Mouse (Mus musculus) small intestine, adult 2 months (tissue): ENCODE results near the gene Olfr1211. TPM values are rescaled to one million over a fixed set of nuclear protein-coding genes. Genes with fewer than 3 reads are reported as not detected.

Experiments
- H3K27ac ChIP-seq: fragments of 200-500 bp; 2 replicates; pipeline ENCODE4 v1.5.1; 2012; ENCODE audit warnings: low read depth, low read length, control low read depth, inconsistent platforms; ENCODE audit not compliant: insufficient read depth
- H3K27me3 ChIP-seq: fragments of 200-500 bp; 2 replicates; pipeline ENCODE4 v1.6.1; 2012; ENCODE audit warnings: mild to moderate bottlenecking, moderate library complexity, low read length, inconsistent platforms; ENCODE audit not compliant: control insufficient read depth, insufficient read depth
- H3K36me3 ChIP-seq: fragments of 200-500 bp; 2 replicates; pipeline ENCODE4 v1.6.1; 2012; ENCODE audit warnings: mild to moderate bottlenecking, low read length, control low read depth, inconsistent platforms; ENCODE audit not compliant: control insufficient read depth, insufficient read depth
- H3K4me1 ChIP-seq: fragments of 200-500 bp; 2 replicates; pipeline ENCODE4 v1.6.1; 2012; ENCODE audit warnings: low read length, inconsistent platforms, mixed read lengths; ENCODE audit not compliant: control insufficient read depth, insufficient read depth, insufficient read length
- H3K4me3 ChIP-seq: fragments of 200-500 bp; 2 replicates; pipeline ENCODE4 v1.5.1; 2012; ENCODE audit warnings: low read depth, mild to moderate bottlenecking, control low read depth, inconsistent platforms, low read length, moderate library complexity
- CTCF ChIP-seq: fragments of 200-500 bp; IDR thresholded peaks from 2 replicates; pipeline ENCODE4 v1.5.1; 2012; ENCODE audit warnings: low read depth, mild to moderate bottlenecking, control low read depth, inconsistent platforms, low read length, moderate library complexity, mixed read lengths; ENCODE audit not compliant: insufficient replicate concordance, insufficient read length; ENCODE audit errors: extremely low read depth
- POLR2A ChIP-seq: fragments of 200-500 bp; IDR thresholded peaks from 2 replicates; pipeline ENCODE4 v1.6.1; 2012; ENCODE audit warnings: low read depth, mild to moderate bottlenecking, control low read depth, inconsistent platforms, low read length, moderate library complexity
- WGBS: fragments of 180-500 bp; shearing (Covaris S2); methylation state at CpG from one replicate; pipeline ENCODE4 v1.1.7; 2018; 5-methylcytosine and 5-hydroxymethylcytosine counted together
- polyA plus RNA-seq: library from polyadenylated mRNA; depleted of rRNA; stranded (reverse); fragments of >200 nt; gene quantifications from 2 replicates; pipeline ENCODE4 v1.2.3, GENCODE M21; 2012; rRNA removed

Gene Olfr1211
- not detected in 2 replicates for polyA plus RNA-seq

- WGBS, result 86% methylated on average over 1 of the region's 1 CpGs
- no peaks in the 10 kb centered on the region for H3K4me1 ChIP-seq
- TF ChIP-seq POLR2A (no peak), CTCF (no peak)
- no peak within 1 kb of the TSS for H3K4me3 ChIP-seq
- no peaks in the 10 kb centered on the region for H3K27me3 ChIP-seq
- no peaks in the 10 kb centered on the region for H3K36me3 ChIP-seq
- no peak within 1 kb of the TSS for H3K27ac ChIP-seq
Measured at GRCm38 (mm10) chr2:88938011-88938410, at the start of gene Olfr1211. Gene Olfr1211, minus strand, starts transcription at chr2:88938111.

- Histone ChIP-seq H3K27ac (no peak within 1 kb of the TSS), H3K4me3 (no peak within 1 kb of the TSS), H3K36me3 (no peaks in the 10 kb centered on the region), H3K27me3 (no peaks in the 10 kb centered on the region), H3K4me1 (no peaks in the 10 kb centered on the region)
- WGBS, result 83% methylated on average over 1 of the region's 1 CpGs
- TF ChIP-seq CTCF (no peak), POLR2A (no peak)
Measured at GRCm38 (mm10) chr2:88980181-88980580, 42.3 kb upstream of the Olfr1211 start, which contains the start of gene Gm13762. Gene Gm13762, minus strand, starts transcription at chr2:88980281.

GRCm38 (mm10) chr2:88953669-88954068 lies 15.8 kb upstream of the Olfr1211 start, which contains the start of gene Olfr1212:
Gene Olfr1212, plus strand, starts transcription at chr2:88953969.
- Histone ChIP-seq H3K4me3 (no peak within 1 kb of the TSS), H3K27me3 (no peaks in the 10 kb centered on the region), H3K4me1 (no peaks in the 10 kb centered on the region), H3K27ac (no peak within 1 kb of the TSS), H3K36me3 (no peaks in the 10 kb centered on the region)
- TF ChIP-seq CTCF, result no peak
- TF ChIP-seq POLR2A, result no peak

GRCm38 (mm10) chr2:88915057-88915456 lies 22.9 kb downstream of the Olfr1211 start, which contains the start of gene Olfr1209:
Gene Olfr1209, minus strand, starts transcription at chr2:88915157.
- Histone ChIP-seq H3K36me3 (no peaks in the 10 kb centered on the region), H3K27me3 (no peaks in the 10 kb centered on the region), H3K4me3 (no peak within 1 kb of the TSS), H3K4me1 (no peaks in the 10 kb centered on the region), H3K27ac (no peak within 1 kb of the TSS)
- WGBS, result 90% methylated on average over 3 of the region's 3 CpGs
- no peak for TF ChIP-seq CTCF

- Histone ChIP-seq H3K27ac (no peak within 1 kb of the TSS), H3K4me3 (no peak within 1 kb of the TSS), H3K36me3 (no peaks in the 10 kb centered on the region), H3K4me1 (no peaks in the 10 kb centered on the region), H3K27me3 (no peaks in the 10 kb centered on the region)
- no peak for TF ChIP-seq POLR2A
- TF ChIP-seq CTCF, result no peak
Measured at GRCm38 (mm10) chr2:88902211-88902610, 35.7 kb downstream of the Olfr1211 start, which contains the start of gene Olfr1208. Gene Olfr1208, minus strand, starts transcription at chr2:88902311.

Other genes starting within 250 kb of the Olfr1211 start
- gene Olfr1195, start 248.9 kb downstream of the Olfr1211 start, polyA plus RNA-seq, result not detected in 2 replicates
- not detected in 2 replicates for gene Olfr1196, start 233.5 kb downstream of the Olfr1211 start, polyA plus RNA-seq
- gene Olfr1197, start 205.7 kb downstream of the Olfr1211 start, polyA plus RNA-seq, result not detected in 2 replicates
- gene Olfr1198, start 186.7 kb downstream of the Olfr1211 start, polyA plus RNA-seq, result not detected in 2 replicates
- not detected in 2 replicates for gene Olfr1199, start 177.6 kb downstream of the Olfr1211 start, polyA plus RNA-seq
- not detected in 2 replicates for gene Olfr1200, start 167.6 kb downstream of the Olfr1211 start, polyA plus RNA-seq
- gene Olfr1201, start 145.1 kb downstream of the Olfr1211 start, polyA plus RNA-seq, result not detected in 2 replicates
- not detected in 2 replicates for gene Olfr1202, start 123.6 kb downstream of the Olfr1211 start, polyA plus RNA-seq
- gene Olfr1205, start 108.4 kb downstream of the Olfr1211 start, polyA plus RNA-seq, result not detected in 2 replicates
- gene Olfr1204, start 88.8 kb downstream of the Olfr1211 start, polyA plus RNA-seq, result not detected in 2 replicates
- not detected in 2 replicates for gene Olfr1206, start 74.9 kb downstream of the Olfr1211 start, polyA plus RNA-seq
- not detected in 2 replicates for gene Olfr1208, start 35.8 kb downstream of the Olfr1211 start, polyA plus RNA-seq
- gene Olfr1209, start 23.0 kb downstream of the Olfr1211 start, polyA plus RNA-seq, result not detected in 2 replicates
- gene Olfr1212, start 15.9 kb upstream of the Olfr1211 start, polyA plus RNA-seq, result not detected in 2 replicates
- gene Gm13762, start 42.2 kb upstream of the Olfr1211 start, polyA plus RNA-seq, result not detected in 2 replicates
- not detected in 2 replicates for gene Olfr1214, start 54.5 kb upstream of the Olfr1211 start, polyA plus RNA-seq
- gene Olfr1215, start 68.9 kb upstream of the Olfr1211 start, polyA plus RNA-seq, result not detected in 2 replicates
- not detected in 2 replicates for gene Olfr1216, start 80.2 kb upstream of the Olfr1211 start, polyA plus RNA-seq
- gene Olfr1217, start 94.0 kb upstream of the Olfr1211 start, polyA plus RNA-seq, result not detected in 2 replicates
- not detected in 2 replicates for gene Olfr1218, start 123.1 kb upstream of the Olfr1211 start, polyA plus RNA-seq
- gene Olfr1219, start 145.4 kb upstream of the Olfr1211 start, polyA plus RNA-seq, result not detected in 2 replicates
- gene Olfr1220, start 168.7 kb upstream of the Olfr1211 start, polyA plus RNA-seq, result not detected in 2 replicates
- gene Olfr1221, start 179.2 kb upstream of the Olfr1211 start, polyA plus RNA-seq, result not detected in 2 replicates
- gene Olfr1222, start 194.9 kb upstream of the Olfr1211 start, polyA plus RNA-seq, result not detected in 2 replicates
- gene Olfr1223, start 213.4 kb upstream of the Olfr1211 start, polyA plus RNA-seq, result not detected in 2 replicates
- gene Olfr1224-ps1, start 226.0 kb upstream of the Olfr1211 start, polyA plus RNA-seq, result not detected in 2 replicates
- gene Olfr1225, start 236.6 kb upstream of the Olfr1211 start, polyA plus RNA-seq, result not detected in 2 replicates